Mouse (Mus musculus) testis, adult 2 months (tissue): ENCODE measurements around the gene Opcml. TPM values are rescaled to one million over a fixed set of nuclear protein-coding genes. Genes with fewer than 3 reads are reported as not detected.

Experiments
- H3K27ac ChIP-seq: fragments of 200-500 bp; 2 replicates; pipeline ENCODE4 v1.5.1; 2012; ENCODE audit warnings: low read depth, low read length; ENCODE audit not compliant: control insufficient read depth, insufficient read depth
- H3K27me3 ChIP-seq: fragments of 200-500 bp; 2 replicates; pipeline ENCODE4 v1.6.1; 2012; ENCODE audit warnings: mild to moderate bottlenecking, low read length, moderate library complexity; ENCODE audit not compliant: control insufficient read depth, insufficient read depth
- H3K36me3 ChIP-seq: fragments of 200-500 bp; 2 replicates; pipeline ENCODE4 v1.6.1; 2012; ENCODE audit warnings: mild to moderate bottlenecking, low read length; ENCODE audit not compliant: control insufficient read depth, insufficient read depth
- H3K4me1 ChIP-seq: fragments of 200-500 bp; 2 replicates; pipeline ENCODE4 v1.6.1; 2012; ENCODE audit warnings: low read length; ENCODE audit not compliant: control insufficient read depth, insufficient read depth
- H3K4me3 ChIP-seq: fragments of 200-500 bp; 2 replicates; pipeline ENCODE4 v1.5.1; 2012; ENCODE audit warnings: low read depth, mild to moderate bottlenecking, low read length, moderate library complexity, mixed read lengths; ENCODE audit not compliant: control insufficient read depth
- CTCF ChIP-seq: fragments of 200-500 bp; IDR thresholded peaks from 2 replicates; pipeline ENCODE4 v1.5.1; 2012; ENCODE audit warnings: low read depth, mild to moderate bottlenecking, inconsistent platforms, low read length, moderate library complexity; ENCODE audit not compliant: control insufficient read depth, insufficient read depth, insufficient replicate concordance
- POLR2A ChIP-seq: fragments of 200-500 bp; IDR thresholded peaks from 2 replicates; pipeline ENCODE4 v1.6.1; 2012; ENCODE audit warnings: low read depth, mild to moderate bottlenecking, inconsistent platforms, low read length, moderate library complexity; ENCODE audit not compliant: control insufficient read depth
- polyA plus RNA-seq: library from polyadenylated mRNA; depleted of rRNA; stranded (reverse); fragments of >200 nt; gene quantifications from 2 replicates; pipeline ENCODE4 v1.2.3, GENCODE M21; 2012

The Opcml gene
- polyA plus RNA-seq, 1 experiment: 0.62 TPM

DNA sequence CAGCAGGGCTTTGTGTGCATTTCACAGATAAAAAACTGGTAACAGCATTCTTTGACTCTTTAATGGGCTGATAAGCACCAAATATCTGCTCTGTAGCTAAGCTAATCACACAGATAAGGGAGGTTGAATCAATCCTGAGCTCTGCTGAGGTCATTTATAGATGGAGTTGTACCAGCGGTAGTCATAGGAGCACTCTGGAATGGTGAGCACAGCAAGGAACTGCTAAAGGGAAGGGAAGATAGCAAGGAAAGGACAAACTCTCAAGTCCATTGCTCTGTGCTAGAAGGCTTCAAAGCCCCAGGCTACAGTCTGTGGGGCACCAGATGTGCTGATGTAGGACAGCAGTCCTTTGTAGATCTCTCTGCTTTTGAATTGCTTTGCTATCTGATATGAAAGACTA lies 529.2 kb downstream of the Opcml start:
- no peaks in the 10 kb centered on the region for H3K4me1 ChIP-seq
- H3K4me3 ChIP-seq: no peak overlapping the region
- no peak overlapping the region for H3K27ac ChIP-seq
- TF ChIP-seq POLR2A (no peak), CTCF (no peak)
- H3K27me3 ChIP-seq: no peaks in the 10 kb centered on the region
- H3K36me3 ChIP-seq: no peaks in the 10 kb centered on the region

DNA sequence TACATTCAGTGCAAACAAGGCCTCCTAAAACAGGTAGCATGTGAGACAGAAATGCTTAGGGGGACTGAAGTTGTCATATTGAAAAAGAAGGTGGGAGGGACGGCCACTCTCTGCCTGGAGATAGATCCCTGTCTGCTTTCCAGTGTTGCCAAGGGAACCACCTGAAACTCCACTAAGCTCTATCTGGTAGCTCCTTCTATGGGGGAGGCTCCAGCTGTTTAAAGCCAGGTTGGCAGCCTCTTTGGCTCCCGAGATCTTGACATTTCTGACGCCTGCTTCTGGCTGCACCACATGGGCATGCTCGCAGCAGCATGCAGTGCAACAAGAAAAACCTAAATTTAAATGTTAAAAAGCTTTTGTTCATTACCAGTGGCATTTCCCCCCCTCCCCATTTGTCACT lies 537.4 kb downstream of the Opcml start:
- no peaks in the 10 kb centered on the region for H3K36me3 ChIP-seq

DNA sequence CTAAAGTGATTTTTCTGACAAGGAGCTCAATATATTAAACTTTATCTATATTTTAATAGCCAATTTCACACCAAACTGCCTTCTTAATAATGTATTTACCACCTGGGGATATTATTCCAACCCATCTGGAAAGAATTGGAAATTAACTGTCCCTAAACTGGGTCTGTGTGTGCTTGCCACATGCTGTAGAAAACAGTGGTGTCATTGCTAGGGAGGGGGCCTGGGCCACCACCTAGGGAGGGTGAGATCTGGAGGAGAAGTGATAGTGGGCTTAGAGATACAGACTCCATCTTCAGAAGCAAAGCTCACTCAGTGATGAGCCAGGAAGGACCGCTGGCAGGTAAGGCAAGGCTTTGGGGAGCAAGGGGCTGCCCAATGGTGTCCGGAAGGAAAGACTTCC lies 537.9 kb downstream of the Opcml start:
- no peaks in the 10 kb centered on the region for H3K4me1 ChIP-seq
- no peak overlapping the region for H3K27ac ChIP-seq
- H3K4me3 ChIP-seq: no peak overlapping the region
- no peaks in the 10 kb centered on the region for H3K27me3 ChIP-seq
- TF ChIP-seq POLR2A: no peak
- TF ChIP-seq CTCF: no peak
- no peaks in the 10 kb centered on the region for H3K36me3 ChIP-seq

More for the DNA sequence above, 537.4 kb downstream of the Opcml start:
- H3K27me3 ChIP-seq: no peaks in the 10 kb centered on the region
- H3K27ac ChIP-seq: no peak overlapping the region
- TF ChIP-seq POLR2A: no peak
- TF ChIP-seq CTCF: no peak
- no peak overlapping the region for H3K4me3 ChIP-seq
- H3K4me1 ChIP-seq: no peaks in the 10 kb centered on the region

DNA sequence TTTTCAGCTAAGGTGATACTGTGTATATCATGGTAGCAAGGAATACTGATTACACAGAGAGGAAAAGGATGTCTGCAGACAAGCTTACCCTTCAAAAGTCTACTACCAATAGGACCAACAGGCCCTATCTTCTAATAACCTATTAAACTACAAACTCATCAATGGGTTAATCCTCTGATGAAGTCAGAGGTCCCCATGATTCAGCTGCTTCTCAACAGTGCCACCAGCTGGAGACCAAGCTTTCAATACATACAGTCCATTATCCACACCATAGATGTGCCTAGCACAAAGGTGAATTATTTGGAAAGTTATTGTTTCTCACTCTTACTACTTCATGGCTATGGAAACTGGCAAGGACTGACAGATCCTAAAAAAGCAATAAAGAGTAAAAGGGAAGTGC lies 538.9 kb downstream of the Opcml start:
- H3K36me3 ChIP-seq: no peaks in the 10 kb centered on the region
- H3K27ac ChIP-seq: no peak overlapping the region
- no peak overlapping the region for H3K4me3 ChIP-seq
- no peaks in the 10 kb centered on the region for H3K4me1 ChIP-seq
- TF ChIP-seq POLR2A (no peak), CTCF (no peak)
- no peaks in the 10 kb centered on the region for H3K27me3 ChIP-seq

DNA sequence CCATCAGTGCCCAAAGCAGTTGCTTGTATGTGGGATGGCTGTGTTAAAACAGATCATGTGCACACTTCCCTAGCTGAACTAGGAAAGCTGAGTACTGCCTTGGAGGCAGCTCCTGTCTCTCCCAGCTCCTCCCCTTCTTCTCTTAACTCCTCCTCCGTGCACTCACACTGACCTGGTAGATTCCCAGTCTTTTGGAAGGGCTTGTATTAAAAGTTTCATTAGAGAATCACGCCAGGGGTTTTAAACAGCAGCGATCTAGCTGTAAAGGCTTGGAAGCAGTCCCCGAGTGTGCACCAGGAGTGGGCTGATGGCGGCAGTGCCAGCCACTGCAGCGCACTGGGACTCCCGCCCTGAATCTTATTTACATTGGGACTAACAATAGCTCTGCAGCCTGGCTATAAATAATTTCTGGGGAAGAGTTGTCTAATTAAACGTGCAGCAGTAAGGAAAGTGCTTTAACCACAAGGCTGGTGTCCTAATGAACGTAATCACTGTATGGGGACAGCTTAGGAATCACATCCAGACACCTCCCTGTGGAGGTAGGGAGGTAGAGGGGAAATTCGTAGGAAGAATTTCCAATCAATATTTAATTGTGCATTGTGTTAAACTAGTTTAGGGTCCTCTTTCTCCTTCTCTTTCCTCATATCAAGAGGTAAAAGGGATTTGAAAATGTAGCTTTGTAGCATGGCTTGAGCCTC lies 546.1 kb downstream of the Opcml start:
- Histone ChIP-seq H3K4me1 (no peaks in the 10 kb centered on the region), H3K4me3 (no peak overlapping the region), H3K27ac (no peak overlapping the region)

DNA sequence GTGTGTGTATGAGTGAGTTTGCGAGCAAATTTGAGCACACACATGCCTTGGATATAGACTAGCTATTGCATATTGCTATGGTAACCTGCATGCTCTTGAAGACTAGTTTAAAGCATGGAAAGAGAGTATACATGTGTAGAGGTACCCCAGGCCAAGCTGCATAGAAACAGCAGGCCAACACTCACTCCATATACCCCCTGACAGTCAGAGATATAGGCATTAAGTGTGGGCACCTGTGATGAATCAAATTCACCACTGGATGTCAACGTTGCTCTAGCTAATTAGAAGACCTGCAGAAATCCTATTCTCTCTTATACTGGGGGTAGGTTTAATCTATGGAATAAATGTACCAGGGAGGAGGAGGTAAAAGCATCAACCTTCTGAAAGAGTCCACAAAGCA lies 547.3 kb downstream of the Opcml start:
- Histone ChIP-seq H3K4me3 (no peak overlapping the region), H3K36me3 (no peaks in the 10 kb centered on the region), H3K27ac (no peak overlapping the region), H3K27me3 (no peaks in the 10 kb centered on the region), H3K4me1 (no peaks in the 10 kb centered on the region)
- TF ChIP-seq CTCF: no peak
- no peak for TF ChIP-seq POLR2A

More for the DNA sequence above, 546.1 kb downstream of the Opcml start:
- H3K27me3 ChIP-seq: no peaks in the 10 kb centered on the region
- TF ChIP-seq POLR2A (no peak), CTCF (no peak)
- H3K36me3 ChIP-seq: no peaks in the 10 kb centered on the region

DNA sequence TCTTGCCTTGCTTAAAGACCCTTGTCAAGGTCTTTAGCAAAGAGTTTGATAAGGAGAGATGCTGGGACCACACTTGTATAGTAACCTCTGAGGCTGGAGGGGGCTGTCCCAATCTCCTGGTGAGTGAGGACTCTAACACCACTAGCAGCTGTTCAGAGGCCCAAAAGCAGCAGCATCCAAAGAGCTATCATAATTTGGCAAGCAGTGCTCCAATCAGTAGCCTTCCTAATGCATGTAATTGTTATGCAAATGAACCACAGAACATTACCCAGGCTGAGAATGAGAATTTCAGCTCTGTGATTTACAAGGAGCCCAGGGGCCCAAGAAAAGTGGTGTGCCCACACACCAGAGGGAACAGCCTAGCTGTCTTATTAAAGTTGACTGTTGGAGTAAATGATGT lies 564.4 kb downstream of the Opcml start:
- no peak overlapping the region for H3K27ac ChIP-seq
- H3K36me3 ChIP-seq: no peaks in the 10 kb centered on the region
- H3K4me1 ChIP-seq: no peaks in the 10 kb centered on the region
- TF ChIP-seq CTCF (no peak), POLR2A (no peak)
- no peak overlapping the region for H3K4me3 ChIP-seq
- no peaks in the 10 kb centered on the region for H3K27me3 ChIP-seq
